Mouse (Mus musculus): Measurements from ENCODE around the gene Gpn2.
A peak's percentile ranks its signal among the peaks of the same experiment; 100 is the strongest.

The Gpn2 gene

DNA sequence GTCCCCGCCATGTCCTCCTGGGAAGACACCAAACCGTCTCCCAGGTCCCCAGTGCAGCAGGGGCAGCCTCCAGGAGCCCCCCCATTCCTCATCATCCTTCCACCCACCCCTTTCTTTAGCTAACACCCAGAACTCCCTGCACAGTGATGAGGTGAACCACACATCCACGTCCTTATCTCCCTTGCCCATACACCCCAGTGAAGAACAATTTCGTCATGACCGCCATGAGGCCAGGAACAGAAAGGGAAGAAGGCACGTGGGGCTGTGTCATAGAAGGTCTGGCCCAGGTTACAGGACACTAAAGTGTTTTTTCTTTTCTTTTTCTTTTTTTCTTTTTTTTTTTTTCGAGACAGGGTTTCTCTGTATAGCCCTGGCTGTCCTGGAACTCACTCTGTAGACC is 40.7 kb downstream of the Gpn2 start:
- no peak for DNase-seq (ENCODE audit: low spot score)

DNA sequence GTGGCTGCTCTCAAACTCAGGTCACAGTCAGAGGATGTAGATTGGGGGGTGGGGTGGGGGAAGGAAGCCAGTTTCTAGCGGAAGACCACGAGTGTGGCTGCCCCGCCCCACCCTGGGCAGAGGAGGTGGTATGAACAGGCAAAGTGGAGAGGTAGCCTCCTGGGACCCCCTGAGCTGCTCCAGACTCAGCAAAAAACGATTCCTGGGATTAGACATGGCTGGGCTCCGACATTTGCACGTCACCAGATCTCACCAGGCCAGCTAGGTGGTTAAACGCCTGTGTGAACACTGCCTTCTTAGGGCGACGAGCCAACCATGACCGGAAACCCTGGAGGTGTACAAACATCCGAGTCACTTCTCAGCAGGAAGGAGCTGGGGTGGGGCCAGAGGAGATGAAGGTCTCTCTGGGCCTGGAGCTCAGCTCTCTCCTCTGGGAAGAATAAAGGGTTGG is 41.5 kb downstream of the Gpn2 start:
- no peak for DNase-seq (ENCODE audit: low spot score)

GRCm38 (mm10) chr4:133626221-133626620 is 42.1 kb downstream of the Gpn2 start:
- DNase-seq (ENCODE audit: low spot score), result no peak

- DNase-seq (ENCODE audit: low spot score), result no peak
Observed at GRCm38 (mm10) chr4:133626621-133627020, 42.5 kb downstream of the Gpn2 start.

DNA sequence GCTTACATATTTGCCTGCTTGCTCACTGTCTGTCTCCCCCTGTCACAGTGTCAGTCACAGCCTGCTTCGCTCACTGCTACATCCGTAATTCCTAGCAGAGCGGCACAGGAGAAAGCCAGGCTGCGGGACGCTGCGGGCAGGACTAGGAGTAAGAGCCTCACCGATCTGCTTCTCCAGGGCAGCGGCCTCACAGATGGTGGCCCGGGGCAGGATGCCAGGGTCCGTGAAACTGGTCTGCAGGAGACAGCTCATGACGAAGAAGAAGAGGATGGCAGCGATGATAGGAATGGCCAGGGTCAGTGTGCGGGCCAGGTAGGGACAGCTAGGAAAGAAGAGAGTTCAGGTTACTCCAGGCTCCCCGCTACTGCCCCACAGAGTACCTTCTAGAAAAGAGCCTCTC is 42.9 kb downstream of the Gpn2 start:
- no peak for DNase-seq (ENCODE audit: low spot score)

DNA sequence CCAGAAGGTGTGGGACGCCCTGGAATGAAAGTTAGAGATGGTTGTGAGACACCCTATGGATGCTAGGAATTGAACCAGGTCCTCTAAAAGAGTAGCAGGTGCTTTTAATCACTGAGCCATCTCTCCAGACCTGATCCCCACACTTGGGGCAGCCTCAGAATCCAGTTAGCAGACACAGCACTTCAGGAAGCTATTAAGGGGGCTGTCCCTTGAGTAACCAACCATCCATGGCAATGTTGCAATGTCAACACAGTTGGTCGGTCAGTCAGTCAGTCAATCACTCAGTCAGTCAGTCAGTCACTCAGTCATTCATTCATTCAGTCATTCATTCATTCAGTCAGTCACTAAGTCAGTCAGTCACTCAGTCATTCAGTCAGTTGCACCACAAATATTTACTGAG is 44.4 kb downstream of the Gpn2 start:
- DNase-seq (ENCODE audit: low spot score), result no peak

GRCm38 (mm10) chr4:133629191-133629590 is 45.0 kb downstream of the Gpn2 start:
- DNase-seq (ENCODE audit: low spot score), result no peak

- no peak for DNase-seq (ENCODE audit: low spot score)
Observed at GRCm38 (mm10) chr4:133630326-133630920, 46.3 kb downstream of the Gpn2 start.

GRCm38 (mm10) chr4:133631071-133631768 is 47.1 kb downstream of the Gpn2 start:
- no peak for DNase-seq (ENCODE audit: low spot score)

GRCm38 (mm10) chr4:133631769-133632411 is 47.7 kb downstream of the Gpn2 start:
- no peak for DNase-seq (ENCODE audit: low spot score)

DNA sequence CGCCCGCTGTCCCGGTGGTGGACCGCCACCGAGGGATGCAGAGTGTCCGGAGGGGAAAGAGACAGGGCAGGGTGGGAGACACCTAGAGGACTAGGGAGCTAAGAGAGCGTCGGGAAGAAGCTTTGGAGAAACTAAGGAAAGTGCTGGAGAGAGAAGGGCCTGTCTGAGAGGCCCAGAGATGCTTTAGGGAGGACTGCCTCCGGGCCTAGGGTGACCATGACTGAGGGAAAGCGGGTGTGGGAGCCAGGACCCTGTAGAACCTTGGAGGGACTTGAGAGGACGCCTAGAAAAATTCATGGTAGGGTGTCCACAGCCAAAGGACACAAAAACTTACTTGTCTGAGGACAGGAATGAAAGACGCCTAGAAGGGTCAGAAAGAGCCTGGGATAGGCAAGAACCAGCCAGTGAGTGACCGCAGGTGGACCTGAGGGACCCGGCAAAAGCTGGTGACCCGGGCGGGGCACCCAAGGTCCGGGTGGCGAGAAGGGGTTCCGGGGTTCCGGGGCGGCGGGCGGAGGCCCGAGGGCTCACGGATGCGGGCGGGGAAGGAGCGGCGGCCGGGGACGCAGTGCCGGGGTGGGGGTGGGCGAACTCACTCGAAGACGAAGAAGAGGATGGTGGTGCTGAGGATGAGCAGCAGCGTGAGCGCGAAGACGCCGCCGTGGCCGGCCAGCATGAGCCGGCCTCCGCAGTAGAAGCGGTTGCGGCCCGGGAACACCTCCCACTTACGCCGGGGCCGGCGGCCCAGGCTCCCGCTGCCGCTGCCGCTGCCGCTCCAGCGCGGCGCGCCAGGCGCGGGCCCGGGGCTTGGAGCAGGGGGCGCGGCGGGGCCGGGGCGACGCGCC is 48.5 kb downstream of the Gpn2 start:
- no peak for DNase-seq (ENCODE audit: low spot score)

GRCm38 (mm10) chr4:133633332-133634042 is 49.3 kb downstream of the Gpn2 start:
- peak; percentile 93 for DNase-seq (ENCODE audit: low spot score)

GRCm38 (mm10) chr4:133634043-133634410 is 49.9 kb downstream of the Gpn2 start:
- no peak for DNase-seq (ENCODE audit: low spot score)

Data from testis, postnatal 10 days (tissue).